8 mouse cellular contexts compared by ENCODE assay signal in genomic region chr15:88921131-88921991, GRCm38 (mm10). TPM values are rescaled to one million over a fixed set of nuclear protein-coding genes. Genes with fewer than 3 reads are reported as not detected.
A peak's percentile ranks its signal among the peaks of the same experiment; 100 is the strongest.
DNase-seq lines count a peak whose midpoint lies in the region; ATAC-seq and TF ChIP-seq lines count a peak whose summit lies in the region.

No protein-coding gene starts in this region.

- H3K4me2 ChIP-seq in heart, embryonic 15.5 days, result peak overlapping the region; percentile 32
- H3K4me2 ChIP-seq in liver, postnatal 0 days (ENCODE audit: low read depth, low read length), result no peak overlapping the region

- DNase-seq in ES-CJ7 (ENCODE audit: low read depth, low spot score), result peak; percentile 82
- peak; percentile 85 to 92 for DNase-seq in kidney, postnatal 25 days
- peak; percentile 76 for DNase-seq in liver, postnatal 0 days
- peak; percentile 55 for DNase-seq in ovary, postnatal 10 days (ENCODE audit: low spot score)
- peak; percentile 69 for DNase-seq in thymus, postnatal 14 days

- H3K36me3 ChIP-seq in heart, embryonic 15.5 days, result no peaks in the 10 kb centered on the region
- no peaks in the 10 kb centered on the region for H3K36me3 ChIP-seq in liver, postnatal 0 days (replicated peaks; ENCODE audit: insufficient read depth, low read length)

- WGBS in heart, embryonic 15.5 days, result 19% methylated on average over 12 of the region's 12 CpGs
- 28% methylated on average over 12 of the region's 12 CpGs for WGBS in liver, postnatal 0 days (ENCODE audit: insufficient replicate concordance)

- TF ChIP-seq EP300 in liver, postnatal 0 days (IDR thresholded peaks at IDR 0.05; ENCODE audit: low read depth), result no peak

- peak; percentile 56; the same call in 1 of the 2 replicates for ATAC-seq in erythroid progenitor cell, adult 5-6 weeks (replicated peaks; ENCODE audit: low FRiP score, poor library complexity, severe bottlenecking)
- peak; percentile 67; the same call in 1 of the 2 replicates for ATAC-seq in heart, embryonic 15.5 days (replicated peaks; ENCODE audit: insufficient number of reproducible peaks, insufficient read depth, low FRiP score, low read depth)
- ATAC-seq in liver, postnatal 0 days, result peak; percentile 67

- no peaks in the 10 kb centered on the region for H3K27me3 ChIP-seq in heart, embryonic 15.5 days
- no peaks in the 10 kb centered on the region for H3K27me3 ChIP-seq in liver, postnatal 0 days (ENCODE audit: insufficient read depth, low read length)

- H3K4me1 ChIP-seq in brown adipose tissue, adult 24 weeks (ENCODE audit: control insufficient read depth, insufficient read depth, insufficient read length, low read length), result no peaks in the 10 kb centered on the region
- no peaks in the 10 kb centered on the region for H3K4me1 ChIP-seq in heart, embryonic 15.5 days (replicated peaks)
- 0 out of 2 replicates have a peak, but pooled peaks cover 4% of the 10 kb centered on the region for H3K4me1 ChIP-seq in liver, postnatal 0 days (ENCODE audit: insufficient read depth)

- H3K9me3 ChIP-seq in heart, embryonic 15.5 days (replicated peaks), result no peaks in the 10 kb centered on the region
- no peaks in the 10 kb centered on the region for H3K9me3 ChIP-seq in liver, postnatal 0 days (ENCODE audit: low read length)

- no peak overlapping the region for H3K4me3 ChIP-seq in brown adipose tissue, adult 24 weeks (ENCODE audit: insufficient read depth, low read depth, low read length)
- no peak overlapping the region for H3K4me3 ChIP-seq in heart, embryonic 15.5 days
- no peak overlapping the region for H3K4me3 ChIP-seq in liver, postnatal 0 days (ENCODE audit: low read depth, low read length)

- no peak overlapping the region for H3K9ac ChIP-seq in heart, embryonic 15.5 days
- H3K9ac ChIP-seq in liver, postnatal 0 days (replicated peaks), result no peak overlapping the region

- H3K27ac ChIP-seq in brown adipose tissue, adult 24 weeks (replicated peaks; ENCODE audit: low read depth, low read length), result peak overlapping the region; percentile 81
- H3K27ac ChIP-seq in heart, embryonic 15.5 days, result no peak overlapping the region
- H3K27ac ChIP-seq in liver, postnatal 0 days (ENCODE audit: low read depth), result peak overlapping the region; percentile 70

- TF ChIP-seq CTCF in liver, postnatal 0 days (IDR thresholded peaks at IDR 0.05; ENCODE audit: low read depth), result peak; percentile 87

RNA-seq across cellular contexts. Expression of gene Ttll8, which starts 32.9 kb away (rescaled TPM):
- not detected in 2 replicates for polyA plus RNA-seq in brown adipose tissue, adult 24 weeks (2012; ENCODE audit: insufficient read depth, insufficient read length, missing spikeins)
- total RNA-seq in erythroid progenitor cell, adult 5-6 weeks (2015; ENCODE audit: low replicate concordance), result not detected in 2 replicates
- not detected in 2 replicates for total RNA-seq in erythroid progenitor cell, adult 5-6 weeks (2017; ENCODE audit: low replicate concordance)
- polyA plus RNA-seq in heart, embryonic 15.5 days (2015; fragmentation: Nextera tagmentation; extraction: Ambion mirVana), result not detected in 2 replicates
- polyA plus RNA-seq in liver, postnatal 0 days (2015; fragmentation: Nextera tagmentation; extraction: Ambion mirVana), result not detected in 2 replicates

RNA-seq across cellular contexts. Expression of gene Mlc1, which starts 57.4 kb away (rescaled TPM):
- polyA plus RNA-seq in brown adipose tissue, adult 24 weeks (2012; ENCODE audit: insufficient read depth, insufficient read length, missing spikeins), result not detected in 2 replicates
- not detected in 2 replicates for total RNA-seq in erythroid progenitor cell, adult 5-6 weeks (2015; ENCODE audit: low replicate concordance)
- total RNA-seq in erythroid progenitor cell, adult 5-6 weeks (2017; ENCODE audit: low replicate concordance), result not detected in 2 replicates
- not detected in 2 replicates for polyA plus RNA-seq in heart, embryonic 15.5 days (2015; fragmentation: Nextera tagmentation; extraction: Ambion mirVana)
- polyA plus RNA-seq in liver, postnatal 0 days (2015; fragmentation: Nextera tagmentation; extraction: Ambion mirVana), result not detected in 2 replicates

RNA-seq across cellular contexts. Expression of gene Pim3, which starts 59.4 kb away (rescaled TPM):
- polyA plus RNA-seq in brown adipose tissue, adult 24 weeks (2012; ENCODE audit: insufficient read depth, insufficient read length, missing spikeins), result 29.2 and 73.9 TPM in 2 replicates
- 0.72 and 1.3 TPM in 2 replicates for total RNA-seq in erythroid progenitor cell, adult 5-6 weeks (2015; ENCODE audit: low replicate concordance)
- total RNA-seq in erythroid progenitor cell, adult 5-6 weeks (2017; ENCODE audit: low replicate concordance), result 0.68 and 1.5 TPM in 2 replicates
- 61.4 and 71.9 TPM in 2 replicates for polyA plus RNA-seq in heart, embryonic 15.5 days (2015; fragmentation: Nextera tagmentation; extraction: Ambion mirVana)
- 18.4 and 34.2 TPM in 2 replicates for polyA plus RNA-seq in liver, postnatal 0 days (2015; fragmentation: Nextera tagmentation; extraction: Ambion mirVana)
